Mouse (Mus musculus) brain, embryonic 14.5 days (tissue): ENCODE data around the gene Ankrd40.

ENCODE experiments used
- CTCF ChIP-seq: fragments of 200-500 bp; IDR thresholded peaks from 2 replicates; pipeline ENCODE4 v1.5.1; 2012; ENCODE audit warnings: inconsistent platforms, mild to moderate bottlenecking, moderate library complexity, borderline replicate concordance; ENCODE audit not compliant: insufficient read depth, insufficient read length; ENCODE audit errors: extremely low read depth
- POLR2A ChIP-seq: fragments of 200-500 bp; IDR thresholded peaks from 2 replicates; pipeline ENCODE4 v1.6.1; 2012; ENCODE audit warnings: mild to moderate bottlenecking, inconsistent platforms, borderline replicate concordance; ENCODE audit not compliant: poor library complexity, insufficient read depth, insufficient read length, severe bottlenecking; ENCODE audit errors: extremely low read depth

GRCm38 (mm10) chr11:94379736-94380135 lies 51.9 kb downstream of the Ankrd40 start:
- TF ChIP-seq CTCF (no peak), POLR2A (no peak)
